Mouse (Mus musculus): ENCODE data around the gene Olfr1014. TPM values are rescaled to one million over a fixed set of nuclear protein-coding genes. Genes with fewer than 3 reads are reported as not detected.

Gene Olfr1014
- polyA plus RNA-seq (2012; rRNA removed): not detected in 2 replicates

- no peaks in the 10 kb centered on the region for H3K4me1 ChIP-seq (ENCODE audit: control insufficient read depth, insufficient read depth, low read length)
- TF ChIP-seq POLR2A (IDR thresholded peaks at IDR 0.05; ENCODE audit: borderline replicate concordance, insufficient read depth, low read length) (no peak), CTCF (IDR thresholded peaks at IDR 0.05; ENCODE audit: borderline replicate concordance, insufficient read depth, low read depth, low read length) (no peak)
- H3K27ac ChIP-seq (ENCODE audit: insufficient read depth, low read length): no peak within 1 kb of the TSS
- no peak within 1 kb of the TSS for H3K4me3 ChIP-seq (replicated peaks; ENCODE audit: insufficient read depth, low read depth, low read length)
- H3K27me3 ChIP-seq (ENCODE audit: control insufficient read depth, insufficient read depth, low read length): no peaks in the 10 kb centered on the region
- no peak for DNase-seq
Observed at GRCm38 (mm10) chr2:85772413-85772812, at the start of gene Olfr1014. Gene Olfr1014 (plus strand): TSS chr2:85772713.

GRCm38 (mm10) chr2:85725793-85726192, 46.7 kb upstream of the Olfr1014 start:
- peak in 1 of 2 experiments; percentile 1 for DNase-seq
- Histone ChIP-seq H3K27ac (ENCODE audit: insufficient read depth, low read length) (no peak overlapping the region), H3K27me3 (ENCODE audit: control insufficient read depth, insufficient read depth, low read length) (no peaks in the 10 kb centered on the region), H3K4me1 (ENCODE audit: control insufficient read depth, insufficient read depth, low read length) (no peaks in the 10 kb centered on the region), H3K4me3 (replicated peaks; ENCODE audit: insufficient read depth, low read depth, low read length) (no peak overlapping the region)
- 10% methylated on average over 3 of the region's 3 CpGs for WGBS
- TF ChIP-seq CTCF (IDR thresholded peaks at IDR 0.05; ENCODE audit: borderline replicate concordance, insufficient read depth, low read depth, low read length): no peak
- no peak for TF ChIP-seq POLR2A (IDR thresholded peaks at IDR 0.05; ENCODE audit: borderline replicate concordance, insufficient read depth, low read length)

- no peak for TF ChIP-seq POLR2A (IDR thresholded peaks at IDR 0.05; ENCODE audit: borderline replicate concordance, insufficient read depth, low read length)
- no peaks in the 10 kb centered on the region for H3K27me3 ChIP-seq (ENCODE audit: control insufficient read depth, insufficient read depth, low read length)
- no peak overlapping the region for H3K4me3 ChIP-seq (replicated peaks; ENCODE audit: insufficient read depth, low read depth, low read length)
- no peaks in the 10 kb centered on the region for H3K4me1 ChIP-seq (ENCODE audit: control insufficient read depth, insufficient read depth, low read length)
- no peak overlapping the region for H3K27ac ChIP-seq (ENCODE audit: insufficient read depth, low read length)
- DNase-seq: no peak
- 12% methylated on average over 4 of the region's 4 CpGs for WGBS
Observed at GRCm38 (mm10) chr2:85753822-85754221, 18.7 kb upstream of the Olfr1014 start.

GRCm38 (mm10) chr2:85762666-85763065, 9.8 kb upstream of the Olfr1014 start, which contains the start of gene Olfr1012:
Gene Olfr1012 (minus strand): TSS chr2:85762766.
- H3K4me3 ChIP-seq (replicated peaks; ENCODE audit: insufficient read depth, low read depth, low read length): no peak within 1 kb of the TSS
- H3K4me1 ChIP-seq (ENCODE audit: control insufficient read depth, insufficient read depth, low read length): no peaks in the 10 kb centered on the region
- WGBS: 70% methylated on average over 1 of the region's 1 CpGs
- no peak within 1 kb of the TSS for H3K27ac ChIP-seq (ENCODE audit: insufficient read depth, low read length)
- TF ChIP-seq POLR2A (IDR thresholded peaks at IDR 0.05; ENCODE audit: borderline replicate concordance, insufficient read depth, low read length) (no peak), CTCF (IDR thresholded peaks at IDR 0.05; ENCODE audit: borderline replicate concordance, insufficient read depth, low read depth, low read length) (no peak)
- H3K27me3 ChIP-seq (ENCODE audit: control insufficient read depth, insufficient read depth, low read length): no peaks in the 10 kb centered on the region
- no peak for DNase-seq

GRCm38 (mm10) chr2:85766798-85767197, 5.7 kb upstream of the Olfr1014 start, which contains the start of gene Olfr1013:
Gene Olfr1013 (plus strand): TSS chr2:85767098.
- Histone ChIP-seq H3K4me1 (ENCODE audit: control insufficient read depth, insufficient read depth, low read length) (no peaks in the 10 kb centered on the region), H3K27me3 (ENCODE audit: control insufficient read depth, insufficient read depth, low read length) (no peaks in the 10 kb centered on the region)
- TF ChIP-seq POLR2A (IDR thresholded peaks at IDR 0.05; ENCODE audit: borderline replicate concordance, insufficient read depth, low read length) (no peak), CTCF (IDR thresholded peaks at IDR 0.05; ENCODE audit: borderline replicate concordance, insufficient read depth, low read depth, low read length) (no peak)

GRCm38 (mm10) chr2:85781717-85782116, 9.2 kb downstream of the Olfr1014 start, which contains the start of gene Olfr1015:
Gene Olfr1015 (plus strand): TSS chr2:85782017.
- no peaks in the 10 kb centered on the region for H3K4me1 ChIP-seq (ENCODE audit: control insufficient read depth, insufficient read depth, low read length)
- TF ChIP-seq POLR2A (IDR thresholded peaks at IDR 0.05; ENCODE audit: borderline replicate concordance, insufficient read depth, low read length): no peak
- TF ChIP-seq CTCF (IDR thresholded peaks at IDR 0.05; ENCODE audit: borderline replicate concordance, insufficient read depth, low read depth, low read length): no peak
- no peak within 1 kb of the TSS for H3K27ac ChIP-seq (ENCODE audit: insufficient read depth, low read length)
- no peak for DNase-seq
- no peak within 1 kb of the TSS for H3K4me3 ChIP-seq (replicated peaks; ENCODE audit: insufficient read depth, low read depth, low read length)
- no peaks in the 10 kb centered on the region for H3K27me3 ChIP-seq (ENCODE audit: control insufficient read depth, insufficient read depth, low read length)

More at GRCm38 (mm10) chr2:85766798-85767197, 5.7 kb upstream of the Olfr1014 start, which contains the start of gene Olfr1013:
- DNase-seq: no peak
- Histone ChIP-seq H3K27ac (ENCODE audit: insufficient read depth, low read length) (no peak within 1 kb of the TSS), H3K4me3 (replicated peaks; ENCODE audit: insufficient read depth, low read depth, low read length) (no peak within 1 kb of the TSS)

- 5% methylated on average over 2 of the region's 2 CpGs for WGBS
- TF ChIP-seq POLR2A (IDR thresholded peaks at IDR 0.05; ENCODE audit: borderline replicate concordance, insufficient read depth, low read length) (no peak), CTCF (IDR thresholded peaks at IDR 0.05; ENCODE audit: borderline replicate concordance, insufficient read depth, low read depth, low read length) (no peak)
- H3K27me3 ChIP-seq (ENCODE audit: control insufficient read depth, insufficient read depth, low read length): no peaks in the 10 kb centered on the region
- H3K4me3 ChIP-seq (replicated peaks; ENCODE audit: insufficient read depth, low read depth, low read length): no peak overlapping the region
- H3K27ac ChIP-seq (ENCODE audit: insufficient read depth, low read length): no peak overlapping the region
- peak in 1 of 2 experiments; percentile 2 for DNase-seq
- no peaks in the 10 kb centered on the region; the same call in 1 of the 2 replicates for H3K4me1 ChIP-seq (ENCODE audit: control insufficient read depth, insufficient read depth, low read length)
Observed at GRCm38 (mm10) chr2:85792331-85792730, 19.8 kb downstream of the Olfr1014 start.

- WGBS: 91% methylated on average over 2 of the region's 2 CpGs
- H3K27ac ChIP-seq (ENCODE audit: insufficient read depth, low read length): no peak within 1 kb of the TSS
- DNase-seq: no peak
Observed at GRCm38 (mm10) chr2:85802444-85802843, 29.9 kb downstream of the Olfr1014 start, which contains the start of gene Olfr1016. Gene Olfr1016 (minus strand): TSS chr2:85802544.

More at GRCm38 (mm10) chr2:85802444-85802843, 29.9 kb downstream of the Olfr1014 start, which contains the start of gene Olfr1016:
- no peak within 1 kb of the TSS for H3K4me3 ChIP-seq (replicated peaks; ENCODE audit: insufficient read depth, low read depth, low read length)
- TF ChIP-seq POLR2A (IDR thresholded peaks at IDR 0.05; ENCODE audit: borderline replicate concordance, insufficient read depth, low read length) (no peak), CTCF (IDR thresholded peaks at IDR 0.05; ENCODE audit: borderline replicate concordance, insufficient read depth, low read depth, low read length) (no peak)
- H3K4me1 ChIP-seq (ENCODE audit: control insufficient read depth, insufficient read depth, low read length): no peaks in the 10 kb centered on the region
- H3K27me3 ChIP-seq (ENCODE audit: control insufficient read depth, insufficient read depth, low read length): no peaks in the 10 kb centered on the region
